Mouse (Mus musculus) adrenal gland, postnatal 36 days (tissue): ENCODE results near the gene Nr4a1. TPM values are rescaled to one million over a fixed set of nuclear protein-coding genes. Genes with fewer than 3 reads are reported as not detected.

ENCODE experiments used
- DNase-seq, 2 experiments: peaks; one replicate each; pipeline ENCODE4 v3.0.0; 2021; ENCODE audit warnings: mixed read lengths in 1 of 2
- total RNA-seq, 2 experiments: library from RNA; stranded (reverse); gene quantifications; 2 replicates each; pipeline ENCODE4 v1.2.3; 2021

Nr4a1 gene
- total RNA-seq, 2 experiments from 2014 or later: 924 to 1,160 TPM

- no peak for DNase-seq
These were observed 2.6 kb downstream of the Nr4a1 start for GRCm38 (mm10) chr15:101256463-101257206.

DNA sequence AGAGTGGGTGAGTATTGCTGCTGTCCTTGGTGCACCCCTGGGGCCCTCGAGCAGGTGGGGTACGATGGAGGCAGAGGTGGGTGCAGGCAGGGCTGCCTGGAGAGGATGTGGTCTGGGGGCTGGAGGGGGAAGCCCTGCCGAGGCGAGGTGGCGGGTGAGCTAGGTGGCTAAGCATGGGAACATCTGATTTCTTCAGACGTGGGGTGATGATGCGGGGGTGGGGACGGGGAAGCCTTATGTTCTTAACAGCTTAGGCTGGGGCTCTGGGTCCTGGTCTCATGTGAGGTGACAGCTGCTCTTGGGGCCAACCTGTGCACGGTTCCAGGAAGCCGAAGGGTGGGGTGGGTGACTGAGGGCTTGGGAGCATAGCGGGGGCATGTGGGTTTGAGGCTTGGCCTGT, 4.4 kb downstream of the Nr4a1 start:
- no peak for DNase-seq

GRCm38 (mm10) chr15:101259922-101260321, 5.9 kb downstream of the Nr4a1 start:
- DNase-seq: no peak

DNA sequence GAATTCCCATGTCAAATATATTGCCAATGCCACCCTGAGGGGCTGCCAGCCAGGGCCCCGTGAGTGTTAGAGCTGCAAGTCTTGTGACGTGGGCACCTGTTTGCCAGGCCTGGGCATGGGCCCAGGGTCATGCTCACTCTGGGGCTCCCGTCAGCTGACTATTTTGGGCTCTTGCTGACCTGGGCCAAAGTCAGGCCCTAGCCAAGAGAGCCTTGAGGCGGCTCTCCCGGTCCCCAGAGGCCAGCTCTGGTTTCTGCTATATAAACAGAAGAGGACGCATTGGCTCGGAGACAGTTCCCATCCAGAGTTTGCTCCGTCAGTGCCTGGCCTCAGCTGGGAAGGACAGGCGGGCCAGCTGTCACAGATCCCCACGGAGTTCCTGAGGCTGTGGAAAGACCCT, 6.3 kb downstream of the Nr4a1 start:
- peak; percentile 52 to 75 for DNase-seq

GRCm38 (mm10) chr15:101260874-101261622, 7.0 kb downstream of the Nr4a1 start:
- DNase-seq: no peak

- DNase-seq: no peak
These were observed 8.4 kb downstream of the Nr4a1 start for GRCm38 (mm10) chr15:101262502-101262901.

- DNase-seq: peak; percentile 99 to 100
These were observed 12.3 kb downstream of the Nr4a1 start for GRCm38 (mm10) chr15:101266132-101266963.

DNA sequence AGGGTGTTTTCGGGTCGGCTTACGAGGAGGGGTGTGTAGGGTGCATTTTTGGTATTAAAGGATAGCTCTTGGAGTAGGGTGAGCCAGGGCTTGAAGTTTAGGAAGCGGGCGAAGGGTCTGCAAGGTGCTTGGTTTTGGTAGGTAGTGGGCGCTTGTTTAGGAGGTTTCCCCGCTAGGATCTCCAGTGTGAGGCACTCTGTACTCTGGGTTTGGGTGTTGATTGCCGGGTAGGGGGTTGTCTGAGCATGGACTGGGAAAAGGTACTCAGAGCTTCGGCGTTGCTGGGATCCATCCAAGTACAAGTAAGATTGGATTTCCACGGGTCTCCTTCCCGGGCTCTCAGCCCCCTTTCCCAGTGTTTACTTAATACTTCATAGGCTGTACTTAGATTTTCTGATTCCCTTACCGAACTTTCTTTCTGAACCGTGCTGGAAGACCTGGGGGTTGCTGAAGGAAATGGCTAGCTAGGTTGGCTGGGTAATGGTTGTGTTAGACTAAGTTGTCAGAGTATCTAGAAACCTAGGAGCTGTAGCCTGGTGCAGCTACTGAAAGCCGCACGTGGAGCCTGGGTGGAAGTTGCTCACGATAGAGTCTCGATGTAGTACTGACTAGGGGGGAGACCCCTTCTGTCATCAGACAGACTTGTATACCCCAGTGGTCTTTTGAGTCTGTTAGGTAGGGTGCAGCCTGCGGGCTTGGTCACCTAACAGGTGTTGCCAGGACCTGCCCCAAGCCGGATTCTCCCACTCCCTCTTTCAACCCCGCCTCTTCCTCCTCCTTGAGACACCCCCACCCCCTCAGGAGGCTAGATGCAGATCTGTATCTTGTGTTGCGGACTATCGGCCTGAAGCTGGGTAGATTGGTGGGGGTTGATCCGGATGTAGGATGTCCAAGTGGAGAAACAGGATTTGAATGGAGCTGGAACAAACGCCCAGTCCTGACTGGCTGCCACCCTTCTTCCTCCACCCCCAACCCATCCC, 13.3 kb downstream of the Nr4a1 start:
- peak; percentile 28 to 49 for DNase-seq

DNA sequence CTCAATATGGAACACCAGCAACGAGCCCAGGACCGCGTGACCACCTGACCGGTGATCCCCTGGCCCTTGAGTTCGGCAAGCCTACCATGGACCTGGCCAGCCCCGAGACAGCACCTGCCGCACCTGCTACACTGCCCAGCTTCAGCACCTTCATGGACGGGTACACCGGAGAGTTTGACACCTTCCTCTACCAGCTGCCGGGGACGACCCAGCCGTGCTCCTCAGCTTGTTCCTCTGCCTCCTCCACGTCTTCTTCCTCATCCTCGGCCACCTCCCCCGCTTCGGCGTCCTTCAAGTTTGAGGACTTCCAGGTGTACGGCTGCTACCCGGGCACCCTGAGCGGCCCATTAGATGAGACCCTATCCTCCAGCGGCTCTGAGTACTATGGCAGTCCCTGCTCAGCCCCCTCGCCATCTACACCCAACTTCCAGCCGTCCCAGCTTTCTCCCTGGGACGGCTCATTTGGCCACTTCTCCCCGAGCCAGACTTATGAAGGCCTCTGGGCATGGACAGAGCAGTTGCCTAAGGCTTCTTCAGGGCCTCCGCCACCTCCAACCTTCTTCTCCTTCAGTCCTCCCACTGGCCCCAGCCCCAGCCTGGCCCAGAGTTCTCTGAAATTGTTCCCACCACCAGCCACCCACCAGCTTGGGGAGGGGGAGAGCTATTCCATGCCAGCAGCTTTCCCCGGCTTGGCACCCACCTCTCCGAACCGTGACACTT, 16.2 kb downstream of the Nr4a1 start:
- no peak for DNase-seq

- DNase-seq: no peak
These were observed 17.0 kb downstream of the Nr4a1 start for GRCm38 (mm10) chr15:101271107-101271506.

- no peak for DNase-seq
These were observed 17.4 kb downstream of the Nr4a1 start for GRCm38 (mm10) chr15:101271513-101271912.

DNA sequence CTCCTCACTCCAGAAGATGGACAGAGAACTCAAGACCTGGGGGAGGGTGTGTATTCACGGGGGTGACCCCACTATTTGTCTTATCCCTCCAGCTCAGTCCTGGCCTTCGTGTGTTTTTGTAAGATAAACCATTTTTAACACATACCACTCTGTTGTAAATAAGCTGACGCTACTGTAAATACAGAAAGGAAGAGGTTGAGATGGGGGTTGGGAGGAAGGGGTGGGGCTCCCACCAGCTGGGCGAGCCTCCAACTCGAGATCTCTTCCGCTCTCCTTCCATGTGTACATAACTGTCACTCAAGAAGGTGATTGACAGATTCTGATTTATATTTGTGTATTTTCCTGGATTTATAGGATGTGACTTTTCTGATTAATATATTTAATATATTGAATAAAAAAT, 20.3 kb downstream of the Nr4a1 start:
- no peak for DNase-seq

- no peak for DNase-seq
These were observed 23.4 kb downstream of the Nr4a1 start for GRCm38 (mm10) chr15:101277351-101277899.

- peak; percentile 55 to 65 for DNase-seq
These were observed 24.5 kb downstream of the Nr4a1 start for GRCm38 (mm10) chr15:101278589-101278988.

DNA sequence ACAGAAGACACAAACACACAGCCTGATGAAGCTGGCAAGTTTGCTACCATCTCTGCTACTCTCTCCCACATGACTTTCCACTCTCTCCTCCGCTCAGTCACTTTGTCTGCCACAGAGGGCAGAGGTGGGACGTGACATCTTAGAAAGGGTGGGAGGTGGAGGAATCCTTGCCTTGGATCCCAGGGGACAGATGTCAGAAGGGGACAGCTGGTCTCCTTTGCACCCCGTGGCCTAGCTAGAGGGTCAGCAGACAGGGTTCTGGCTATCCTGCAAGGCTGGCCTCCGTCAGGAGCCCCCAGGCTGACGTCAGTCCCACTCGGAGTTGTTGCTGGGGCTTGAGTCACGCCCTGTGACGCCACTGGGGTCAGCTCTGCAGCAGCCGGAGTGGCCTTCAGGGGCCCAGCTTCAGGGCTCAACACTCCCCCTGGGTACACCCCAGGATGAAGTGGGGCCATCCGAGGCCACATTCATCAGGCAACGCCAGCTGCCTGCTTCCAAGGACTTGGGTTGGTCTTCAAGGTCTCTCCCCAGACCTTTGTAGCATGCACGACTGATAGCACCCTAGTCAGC, 25.4 kb downstream of the Nr4a1 start:
- DNase-seq: peak; percentile 92 to 93

DNA sequence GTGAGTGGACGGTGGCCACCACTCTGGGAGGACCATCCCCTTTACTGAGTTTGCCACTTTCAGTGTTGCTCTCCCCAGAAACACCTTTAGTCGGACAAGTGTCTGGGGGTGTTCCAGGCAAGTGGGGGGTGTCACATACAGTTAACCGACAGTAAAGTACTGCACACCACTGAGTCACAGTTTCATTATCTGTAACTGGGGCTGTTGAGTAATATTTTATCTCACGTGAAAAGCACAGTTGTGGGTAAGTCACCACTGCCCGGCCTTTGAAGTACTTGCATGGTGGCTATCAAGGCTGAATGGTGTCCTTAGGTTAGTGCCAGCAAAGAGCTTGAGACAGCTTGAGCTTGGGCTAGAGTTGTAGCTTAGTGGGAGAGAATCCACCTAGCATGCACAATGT, 28.4 kb downstream of the Nr4a1 start:
- DNase-seq: peak; percentile 51 to 67

- peak; percentile 67 to 74 for DNase-seq
These were observed 29.3 kb downstream of the Nr4a1 start for GRCm38 (mm10) chr15:101283183-101283910.

DNA sequence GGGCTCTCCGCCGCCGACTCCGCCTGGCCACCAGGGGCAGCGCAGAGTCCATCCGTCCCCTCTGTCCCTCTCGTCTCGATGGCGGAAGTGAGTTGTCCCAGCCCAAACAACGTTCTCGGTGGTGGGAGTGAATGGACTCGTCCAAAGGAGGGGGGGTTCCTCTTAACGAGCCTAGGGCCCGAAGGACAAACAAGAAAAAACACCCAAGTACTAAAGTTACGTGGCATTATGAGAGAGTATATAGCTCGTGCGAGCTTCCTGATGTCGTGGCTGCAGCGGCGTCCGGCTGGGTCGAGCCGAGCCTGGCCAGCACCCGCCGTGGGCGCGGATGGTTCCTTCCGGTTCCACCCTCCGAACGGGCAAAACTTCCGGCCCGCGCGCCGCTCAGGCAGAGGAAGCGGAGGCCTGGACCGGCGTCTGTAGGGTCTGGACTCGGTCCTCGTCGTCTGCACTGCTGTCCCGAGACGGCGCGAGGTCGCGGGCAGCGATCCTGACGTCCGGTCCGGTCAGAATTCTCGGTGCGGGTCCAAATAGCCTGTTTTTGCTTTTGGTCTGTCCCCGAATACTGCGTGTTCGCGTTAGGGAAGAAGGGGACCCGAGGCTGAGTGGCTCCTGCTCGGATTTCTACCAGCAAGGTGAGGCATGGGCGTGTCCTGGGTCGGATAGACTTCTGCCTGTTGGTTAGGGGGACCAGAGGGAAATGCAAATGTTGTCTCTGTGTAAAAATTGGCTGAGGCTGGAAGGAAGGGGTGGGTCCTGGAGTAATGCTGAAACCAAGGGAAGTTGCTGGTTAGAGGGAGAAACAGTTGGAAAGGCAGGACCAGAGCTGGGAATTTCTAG, 30.1 kb downstream of the Nr4a1 start, which contains the start of gene Atg101:
TSS of gene Atg101 (plus strand) at position 362 of the 840 bp plus-strand sequence.
- DNase-seq: peak; percentile 91 to 93
